Mouse (Mus musculus) liver, embryonic 12.5 days (tissue): ENCODE results near the gene Ctnnd2. TPM values are rescaled to one million over a fixed set of nuclear protein-coding genes. Genes with fewer than 3 reads are reported as not detected.

Experiments used
- ATAC-seq: fragments of 200-750 bp; cut with Nextera tagmentation; 2 replicates; pipeline ENCODE4 v1.8.0; 2017; ENCODE audit warnings: moderate number of reproducible peaks, mild to moderate bottlenecking, moderate library complexity
- H3K27ac ChIP-seq: fragments of 300-500 bp; sonication (generic); 2 replicates; pipeline ENCODE4 v1.5.1; 2016; ENCODE audit warnings: mild to moderate bottlenecking
- H3K27me3 ChIP-seq: fragments of 300-500 bp; sonication (generic); replicated peaks from 2 replicates; pipeline ENCODE4 v1.6.1; 2016; ENCODE audit warnings: mild to moderate bottlenecking, moderate library complexity
- H3K36me3 ChIP-seq: fragments of 300-500 bp; sonication (generic); 2 replicates; pipeline ENCODE4 v1.6.1; 2016; ENCODE audit warnings: mild to moderate bottlenecking, moderate library complexity
- H3K4me1 ChIP-seq: fragments of 300-500 bp; sonication (generic); 2 replicates; pipeline ENCODE4 v1.6.1; 2016
- H3K4me2 ChIP-seq: fragments of 300-500 bp; sonication (generic); 2 replicates; pipeline ENCODE4 v1.6.1; 2016; ENCODE audit warnings: mild to moderate bottlenecking, moderate library complexity
- H3K4me3 ChIP-seq: fragments of 300-500 bp; sonication (generic); 2 replicates; pipeline ENCODE4 v1.5.1; 2016; ENCODE audit warnings: mild to moderate bottlenecking, moderate library complexity
- H3K9ac ChIP-seq: fragments of 300-500 bp; sonication (generic); 2 replicates; pipeline ENCODE4 v1.6.1; 2016; ENCODE audit warnings: mild to moderate bottlenecking, moderate library complexity
- H3K9me3 ChIP-seq: fragments of 300-500 bp; sonication (generic); replicated peaks from 2 replicates; pipeline ENCODE4 v1.6.1; 2016; ENCODE audit warnings: mild to moderate bottlenecking, moderate library complexity
- WGBS: fragments of 180-500 bp; shearing (Covaris S2); methylation state at CpG from one replicate; pipeline ENCODE4 v1.1.7; 2016; ENCODE audit not compliant: insufficient replicate concordance; 5-methylcytosine and 5-hydroxymethylcytosine counted together
- polyA plus RNA-seq: library from polyadenylated mRNA; unstranded; fragments of >200 nt; fragmentation: Nextera tagmentation; extraction: Ambion mirVana; gene quantifications from 2 replicates; pipeline ENCODE4 v1.2.1, GENCODE M21; 2016

The Ctnnd2 gene
- polyA plus RNA-seq, 1 experiment from 2014 or later, result 0.35 TPM

DNA sequence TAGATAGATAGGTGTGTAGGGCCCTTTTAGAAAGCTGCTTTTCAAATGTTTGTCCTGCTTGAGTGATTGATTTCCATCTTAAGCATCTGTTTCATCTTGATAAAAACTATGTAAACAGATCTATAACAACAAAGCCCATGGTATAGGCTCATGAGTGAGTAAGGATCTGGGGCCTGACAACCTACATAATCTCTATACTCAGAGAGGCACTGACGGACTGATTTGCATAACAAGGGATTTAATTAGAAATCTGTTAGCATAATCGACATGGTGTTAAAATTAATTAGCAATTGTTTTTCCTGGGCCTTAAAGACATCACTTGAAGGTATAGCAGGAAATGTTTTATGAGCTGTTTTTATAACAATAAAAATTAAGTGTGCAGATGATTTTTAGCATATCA, 548.7 kb downstream of the Ctnnd2 start:
- WGBS, result 55% methylated on average over 2 of the region's 2 CpGs
- H3K27me3 ChIP-seq, result no peaks in the 10 kb centered on the region
- no peaks in the 10 kb centered on the region for H3K36me3 ChIP-seq

DNA sequence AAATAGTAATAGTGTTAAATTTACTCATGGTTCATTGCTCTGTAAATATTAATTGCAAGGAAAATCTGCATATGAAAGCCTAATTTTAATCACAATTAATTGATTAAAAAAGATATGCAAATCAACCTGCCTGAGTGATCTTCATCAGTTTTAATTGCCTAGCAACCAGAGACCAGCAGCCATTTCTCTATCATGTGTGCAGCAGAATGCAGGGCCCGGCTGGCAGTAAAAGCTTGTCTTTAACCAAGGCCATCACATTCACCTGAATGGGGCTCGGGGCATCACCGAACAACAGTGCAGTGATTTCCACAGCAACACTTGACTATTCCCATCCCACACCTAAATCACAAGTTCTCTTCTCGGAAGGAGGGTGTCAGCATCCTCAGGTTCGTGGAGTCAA, 553.7 kb downstream of the Ctnnd2 start:
- 78% methylated on average over 5 of the region's 5 CpGs for WGBS
- no peaks in the 10 kb centered on the region for H3K9me3 ChIP-seq
- no peak overlapping the region for H3K9ac ChIP-seq
- H3K4me2 ChIP-seq, result no peak overlapping the region
- H3K27ac ChIP-seq, result no peak overlapping the region
- H3K4me1 ChIP-seq, result no peaks in the 10 kb centered on the region
- H3K27me3 ChIP-seq, result no peaks in the 10 kb centered on the region
- no peak for ATAC-seq
- H3K4me3 ChIP-seq, result no peak overlapping the region
- H3K36me3 ChIP-seq, result no peaks in the 10 kb centered on the region

More for the DNA sequence above, 548.7 kb downstream of the Ctnnd2 start:
- Histone ChIP-seq H3K27ac (no peak overlapping the region), H3K9ac (no peak overlapping the region), H3K4me3 (no peak overlapping the region), H3K4me2 (no peak overlapping the region), H3K4me1 (no peaks in the 10 kb centered on the region), H3K9me3 (no peaks in the 10 kb centered on the region)
- ATAC-seq, result no peak

GRCm38 (mm10) chr15:30738178-30738577, 565.8 kb downstream of the Ctnnd2 start:
- no peaks in the 10 kb centered on the region for H3K4me1 ChIP-seq
- H3K27me3 ChIP-seq, result no peaks in the 10 kb centered on the region
- H3K4me3 ChIP-seq, result no peak overlapping the region
- no peak overlapping the region for H3K27ac ChIP-seq
- no peaks in the 10 kb centered on the region for H3K36me3 ChIP-seq
- H3K4me2 ChIP-seq, result no peak overlapping the region
- H3K9me3 ChIP-seq, result no peaks in the 10 kb centered on the region
- H3K9ac ChIP-seq, result no peak overlapping the region
- WGBS, result 62% methylated on average over 4 of the region's 4 CpGs
- ATAC-seq, result no peak

- WGBS, result 16% methylated on average over 6 of the region's 6 CpGs
- no peaks in the 10 kb centered on the region for H3K27me3 ChIP-seq
- H3K4me1 ChIP-seq, result no peaks in the 10 kb centered on the region
- no peak overlapping the region for H3K27ac ChIP-seq
- H3K9ac ChIP-seq, result no peak overlapping the region
- no peaks in the 10 kb centered on the region for H3K9me3 ChIP-seq
- no peaks in the 10 kb centered on the region for H3K36me3 ChIP-seq
- H3K4me2 ChIP-seq, result no peak overlapping the region
- no peak for ATAC-seq
- no peak overlapping the region for H3K4me3 ChIP-seq
Observed at GRCm38 (mm10) chr15:30740728-30741127, 568.3 kb downstream of the Ctnnd2 start.

- Histone ChIP-seq H3K27ac (no peak overlapping the region), H3K9ac (no peak overlapping the region), H3K4me1 (no peaks in the 10 kb centered on the region), H3K36me3 (no peaks in the 10 kb centered on the region), H3K4me2 (no peak overlapping the region), H3K4me3 (no peak overlapping the region), H3K27me3 (no peaks in the 10 kb centered on the region), H3K9me3 (peaks cover 5% of the 10 kb centered on the region; the same call in 1 of the 2 replicates)
- WGBS, result 36% methylated on average over 2 of the region's 2 CpGs
- ATAC-seq, result no peak
Observed at GRCm38 (mm10) chr15:30757991-30758390, 585.6 kb downstream of the Ctnnd2 start.

GRCm38 (mm10) chr15:30762211-30762610, 589.8 kb downstream of the Ctnnd2 start:
- no peaks in the 10 kb centered on the region for H3K9me3 ChIP-seq
- WGBS, result 62% methylated on average over 5 of the region's 5 CpGs
- no peak overlapping the region for H3K4me2 ChIP-seq
- H3K4me3 ChIP-seq, result no peak overlapping the region
- H3K27me3 ChIP-seq, result no peaks in the 10 kb centered on the region
- ATAC-seq, result no peak
- H3K27ac ChIP-seq, result no peak overlapping the region
- no peaks in the 10 kb centered on the region for H3K4me1 ChIP-seq
- H3K36me3 ChIP-seq, result no peaks in the 10 kb centered on the region
- no peak overlapping the region for H3K9ac ChIP-seq

DNA sequence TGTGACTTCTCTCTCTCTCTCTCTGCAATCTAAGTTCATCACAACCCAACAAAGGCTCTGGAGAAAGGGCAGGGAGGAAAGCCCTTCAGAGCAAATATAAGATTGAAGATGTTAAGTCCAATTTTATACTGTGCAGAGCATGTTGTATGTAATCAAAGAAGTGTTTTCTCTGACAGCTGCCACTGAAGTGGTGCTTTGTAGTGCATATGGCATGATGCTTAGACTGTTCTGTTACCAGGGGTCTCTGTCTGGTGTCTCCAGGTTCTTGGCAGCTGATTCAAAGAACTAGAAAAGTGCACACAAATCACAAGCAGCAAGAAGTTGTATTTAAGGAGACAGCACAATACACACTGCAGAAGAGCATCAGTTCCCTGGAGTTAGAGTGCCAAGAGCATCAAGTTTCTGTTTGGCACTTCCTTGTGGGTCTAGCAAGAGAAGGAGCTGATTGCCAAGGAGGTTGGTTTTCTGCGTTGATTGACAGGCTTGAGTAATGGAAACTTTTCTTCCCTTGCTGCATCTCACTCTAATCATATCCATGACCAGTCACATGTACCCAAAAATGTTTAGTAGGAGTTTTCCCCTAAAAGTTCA, 590.4 kb downstream of the Ctnnd2 start:
- no peaks in the 10 kb centered on the region for H3K9me3 ChIP-seq
- H3K27me3 ChIP-seq, result no peaks in the 10 kb centered on the region
- no peak overlapping the region for H3K4me3 ChIP-seq
- H3K4me2 ChIP-seq, result no peak overlapping the region
- WGBS, result 52% methylated on average over 1 of the region's 1 CpGs
- no peak overlapping the region for H3K9ac ChIP-seq
- no peaks in the 10 kb centered on the region for H3K4me1 ChIP-seq
- H3K36me3 ChIP-seq, result no peaks in the 10 kb centered on the region
- H3K27ac ChIP-seq, result no peak overlapping the region
- ATAC-seq, result no peak

DNA sequence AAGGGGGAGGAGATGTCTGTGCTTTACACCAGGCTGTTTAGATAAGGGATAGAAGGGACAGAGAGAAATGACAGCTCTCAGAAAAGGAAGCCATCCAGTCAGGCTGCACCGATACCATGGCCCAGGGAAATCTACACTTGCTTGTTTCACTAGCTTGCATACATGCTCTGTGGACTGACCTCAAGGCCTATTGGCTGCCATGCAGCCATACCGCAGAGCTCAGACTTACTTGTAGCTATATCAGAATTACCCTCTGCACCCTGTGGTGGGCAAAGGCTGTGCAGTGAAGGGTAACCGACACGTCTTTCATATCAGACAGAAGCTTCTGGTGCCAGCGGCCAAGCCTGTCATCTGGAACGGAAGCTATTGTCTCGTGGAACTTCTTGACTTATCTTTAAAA, 604.5 kb downstream of the Ctnnd2 start:
- no peak overlapping the region for H3K27ac ChIP-seq
- no peak for ATAC-seq

DNA sequence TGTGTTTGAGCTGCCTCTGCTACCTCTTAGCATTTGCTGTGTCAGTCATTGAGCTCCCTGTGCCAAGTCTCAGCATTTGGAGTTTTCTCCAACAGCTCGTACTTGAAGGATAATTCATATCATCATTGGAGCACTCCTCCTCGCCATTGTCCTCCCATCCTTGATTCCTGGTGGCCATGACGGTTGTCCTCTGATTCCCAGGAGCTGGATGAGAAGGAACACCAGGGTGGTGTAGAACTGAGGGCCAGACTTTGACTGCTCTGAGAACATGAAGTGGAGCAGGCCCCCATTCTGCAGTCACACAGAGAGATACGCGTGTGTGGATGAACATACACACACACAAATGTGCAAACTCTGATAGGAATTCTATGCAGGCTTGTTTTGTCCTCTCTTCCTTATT, 605.4 kb downstream of the Ctnnd2 start:
- Histone ChIP-seq H3K27ac (no peak overlapping the region), H3K27me3 (no peaks in the 10 kb centered on the region), H3K9me3 (no peaks in the 10 kb centered on the region), H3K4me1 (no peaks in the 10 kb centered on the region), H3K4me3 (no peak overlapping the region), H3K9ac (no peak overlapping the region), H3K36me3 (no peaks in the 10 kb centered on the region), H3K4me2 (no peak overlapping the region)
- no peak for ATAC-seq
- 78% methylated on average over 5 of the region's 5 CpGs for WGBS

More for the DNA sequence above, 604.5 kb downstream of the Ctnnd2 start:
- H3K4me2 ChIP-seq, result no peak overlapping the region
- no peaks in the 10 kb centered on the region for H3K9me3 ChIP-seq
- no peaks in the 10 kb centered on the region for H3K27me3 ChIP-seq
- H3K4me1 ChIP-seq, result no peaks in the 10 kb centered on the region
- WGBS, result 72% methylated on average over 7 of the region's 7 CpGs
- no peaks in the 10 kb centered on the region for H3K36me3 ChIP-seq
- no peak overlapping the region for H3K9ac ChIP-seq
- no peak overlapping the region for H3K4me3 ChIP-seq

GRCm38 (mm10) chr15:30779903-30780302, 607.5 kb downstream of the Ctnnd2 start:
- ATAC-seq, result no peak

DNA sequence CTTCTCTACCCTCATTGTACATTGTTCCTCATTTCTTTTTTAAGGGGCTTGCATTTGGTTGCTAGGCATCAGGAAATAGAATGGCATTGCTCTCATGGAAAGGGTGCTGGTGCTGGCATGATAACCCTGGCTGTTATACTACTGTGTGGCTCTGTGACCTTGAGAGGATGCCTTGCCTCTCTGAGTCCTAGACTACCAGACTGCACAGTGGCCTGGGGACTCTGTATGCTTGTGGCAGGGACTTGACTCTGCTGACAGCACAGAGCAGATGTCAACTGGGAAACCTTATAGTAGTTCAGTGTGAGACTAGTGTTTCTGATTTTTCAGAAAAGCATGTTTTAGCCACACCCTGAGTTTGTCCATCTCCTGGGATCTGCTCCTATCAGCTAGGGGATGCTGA, 608.6 kb downstream of the Ctnnd2 start:
- no peaks in the 10 kb centered on the region for H3K27me3 ChIP-seq
- no peaks in the 10 kb centered on the region for H3K4me1 ChIP-seq
- no peak overlapping the region for H3K9ac ChIP-seq
- H3K4me2 ChIP-seq, result no peak overlapping the region
- no peak overlapping the region for H3K27ac ChIP-seq
- no peak for ATAC-seq
- H3K36me3 ChIP-seq, result no peaks in the 10 kb centered on the region
- no peak overlapping the region for H3K4me3 ChIP-seq
- H3K9me3 ChIP-seq, result no peaks in the 10 kb centered on the region

More at GRCm38 (mm10) chr15:30779903-30780302, 607.5 kb downstream of the Ctnnd2 start:
- Histone ChIP-seq H3K4me3 (no peak overlapping the region), H3K4me1 (no peaks in the 10 kb centered on the region), H3K9ac (no peak overlapping the region), H3K27ac (no peak overlapping the region), H3K9me3 (no peaks in the 10 kb centered on the region), H3K36me3 (no peaks in the 10 kb centered on the region), H3K27me3 (no peaks in the 10 kb centered on the region), H3K4me2 (no peak overlapping the region)
- 51% methylated on average over 1 of the region's 1 CpGs for WGBS

DNA sequence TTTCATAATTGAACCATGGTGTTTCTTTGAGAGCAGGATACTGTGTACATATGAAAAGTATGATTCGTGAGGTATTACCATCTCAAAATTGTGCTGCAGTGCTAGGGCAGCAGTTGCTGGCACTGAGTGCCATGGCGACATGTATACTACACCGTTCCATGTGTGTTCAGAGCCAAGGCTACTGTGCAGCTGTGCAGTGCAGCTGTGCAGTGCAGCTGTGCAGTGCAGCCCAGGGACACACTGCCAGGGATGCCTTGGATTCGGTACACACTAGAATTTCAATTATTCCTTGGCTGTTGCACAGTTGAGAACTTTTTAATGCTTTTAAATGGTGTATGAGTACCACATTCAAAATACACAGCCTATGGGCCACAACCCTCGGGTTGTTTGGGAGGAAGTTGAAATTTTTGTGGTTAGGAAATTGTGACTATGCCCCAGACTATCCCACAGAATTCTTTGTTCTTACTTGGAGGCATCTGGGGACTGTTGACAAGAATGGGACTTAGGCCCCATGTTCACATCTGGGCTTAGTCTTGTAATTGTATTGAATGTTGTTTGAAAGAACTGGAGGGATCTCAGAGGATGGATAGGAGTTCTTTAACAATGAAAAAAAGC, 613.4 kb downstream of the Ctnnd2 start:
- Histone ChIP-seq H3K27ac (no peak overlapping the region), H3K36me3 (no peaks in the 10 kb centered on the region), H3K9ac (no peak overlapping the region), H3K4me2 (no peak overlapping the region), H3K4me3 (no peak overlapping the region), H3K9me3 (no peaks in the 10 kb centered on the region), H3K27me3 (no peaks in the 10 kb centered on the region), H3K4me1 (no peaks in the 10 kb centered on the region)
- 54% methylated on average over 5 of the region's 5 CpGs for WGBS
- no peak for ATAC-seq

DNA sequence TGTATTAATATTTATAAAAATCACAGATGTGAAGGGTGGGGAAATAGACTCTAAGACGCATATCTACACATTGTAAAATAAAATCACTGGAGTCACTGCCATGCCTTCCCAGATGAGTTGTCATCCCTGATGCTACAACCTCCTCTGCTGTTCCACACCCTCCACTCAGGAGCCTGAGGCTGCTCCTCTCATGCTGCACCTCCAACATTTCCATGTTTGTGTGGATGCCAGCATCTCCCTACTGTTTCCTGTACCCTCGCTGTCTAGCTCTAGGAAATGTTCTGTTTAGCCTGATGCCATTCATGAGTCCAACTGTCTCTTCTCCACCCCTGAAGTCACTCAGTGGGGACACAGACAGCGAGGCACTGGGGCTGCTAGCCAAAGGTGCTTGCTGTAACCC, 620.9 kb downstream of the Ctnnd2 start:
- H3K36me3 ChIP-seq, result no peaks in the 10 kb centered on the region
- no peak overlapping the region for H3K4me3 ChIP-seq
- H3K4me1 ChIP-seq, result no peaks in the 10 kb centered on the region
- ATAC-seq, result no peak
- H3K9ac ChIP-seq, result no peak overlapping the region
- whole genome bisulfite sequencing, result 68% methylated on average over 3 of the region's 3 CpGs
- no peak overlapping the region for H3K27ac ChIP-seq
- H3K9me3 ChIP-seq, result no peaks in the 10 kb centered on the region
- no peak overlapping the region for H3K4me2 ChIP-seq
- H3K27me3 ChIP-seq, result no peaks in the 10 kb centered on the region
